Mouse (Mus musculus) cerebellum, postnatal 10 days (tissue): ENCODE data around the gene Fmo5.

Experiments used
- DNase-seq, 2 experiments: peaks; one replicate each; pipeline ENCODE4 v3.0.0; 2021; ENCODE audit warnings: mixed read lengths in 2 of 2

The Fmo5 gene

DNA sequence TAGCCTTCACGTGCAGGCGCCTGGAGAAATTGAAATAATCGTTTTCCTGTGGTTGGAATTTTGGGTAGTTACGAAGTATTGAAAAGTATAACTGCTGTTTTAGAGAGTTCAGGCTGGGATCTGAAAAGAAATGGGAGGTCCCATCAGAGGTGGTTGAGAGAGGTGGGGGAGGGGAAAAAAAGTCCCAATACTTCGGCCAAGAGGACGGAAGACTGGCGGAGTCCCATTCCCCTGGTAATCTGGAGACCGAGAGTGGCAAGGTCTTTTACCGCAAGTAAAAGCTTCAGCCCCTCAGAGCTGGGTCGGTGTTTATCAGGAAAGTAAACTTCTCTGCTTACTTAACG lies 53.5 kb downstream of the Fmo5 start:
- no peak for DNase-seq

DNA sequence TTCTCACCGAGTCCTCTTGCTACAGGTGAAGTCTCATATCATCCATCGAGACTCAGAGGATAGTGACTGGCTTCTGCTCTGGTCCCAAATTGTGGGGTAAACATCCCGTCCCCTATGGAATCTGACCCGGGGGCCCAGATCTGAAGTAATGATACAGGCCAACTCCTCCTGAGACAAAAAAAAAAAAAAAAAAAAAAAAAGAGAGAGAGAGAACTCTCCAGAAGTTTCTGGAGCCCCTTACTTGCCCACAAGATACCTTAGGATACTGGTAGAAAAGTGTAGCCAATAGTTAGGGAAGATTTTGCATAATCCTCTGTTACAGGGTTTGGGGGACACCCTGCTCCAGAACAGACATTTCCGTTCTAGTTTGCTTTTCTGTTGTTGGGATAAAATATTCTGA lies 54.0 kb downstream of the Fmo5 start:
- DNase-seq = no peak

DNA sequence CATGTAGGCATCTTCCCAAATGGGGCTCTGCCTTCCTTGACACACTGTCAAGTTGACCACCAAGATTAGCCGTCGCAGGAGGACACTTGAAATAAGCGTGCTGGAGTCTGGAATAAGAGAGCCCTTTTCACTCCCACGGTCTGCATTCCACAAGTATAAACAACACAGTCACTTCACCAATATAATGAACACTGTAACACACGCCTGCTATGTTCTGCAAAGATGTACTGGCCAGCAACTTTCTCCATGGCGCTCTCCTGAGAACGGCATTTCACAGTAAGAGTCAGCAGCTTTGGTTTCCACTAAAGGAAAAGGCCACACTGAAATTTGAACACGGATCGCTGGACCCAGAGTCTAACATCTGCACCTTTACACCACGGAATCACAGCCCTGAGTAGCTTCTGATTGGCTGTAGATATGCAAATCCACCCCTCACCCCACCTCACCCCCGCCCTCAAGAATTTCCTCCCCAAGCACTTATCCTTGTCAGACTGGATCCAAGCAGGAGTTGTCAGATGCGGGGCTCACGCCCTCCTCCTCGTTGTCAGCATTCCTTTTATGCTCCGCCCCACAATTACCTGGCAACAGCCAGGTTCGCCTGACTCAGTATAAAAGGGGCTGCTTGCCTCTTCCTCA lies 55.1 kb downstream of the Fmo5 start:
- no peak for DNase-seq

DNA sequence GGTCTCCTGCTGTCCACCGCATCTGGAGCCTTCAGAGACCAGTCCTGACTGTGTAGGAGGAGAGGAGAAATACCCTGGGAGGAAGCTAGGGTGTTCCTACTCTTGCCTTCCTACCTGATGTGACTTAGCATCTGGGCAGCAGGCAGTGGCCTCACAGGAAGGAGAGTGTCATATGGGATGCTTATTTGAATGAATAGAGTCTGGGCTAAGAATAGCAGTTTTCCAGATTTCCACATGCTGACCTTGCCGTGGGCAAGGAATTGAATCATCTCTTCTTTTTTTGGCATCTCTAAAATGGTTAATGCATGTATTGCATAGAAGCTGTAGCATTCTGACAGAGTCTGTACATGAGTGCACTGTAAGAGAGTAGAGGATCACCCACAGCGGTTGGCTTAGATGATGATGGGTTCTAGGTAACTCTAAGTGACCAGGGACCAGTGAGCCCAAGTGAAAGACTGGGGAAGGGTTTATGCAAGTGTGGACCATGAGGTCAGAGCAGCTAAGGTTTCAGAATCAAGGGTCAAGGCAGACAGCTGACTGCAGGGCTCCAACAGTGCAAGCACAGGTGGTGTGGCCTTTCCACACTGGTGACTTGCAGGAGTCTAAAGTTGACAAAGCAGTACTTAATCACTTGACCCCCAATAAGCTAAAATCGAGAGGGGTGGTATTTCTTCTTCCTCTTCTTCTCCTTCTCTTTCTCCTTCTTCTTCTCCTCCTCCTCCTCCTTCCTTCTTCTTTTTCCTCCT lies 57.9 kb downstream of the Fmo5 start:
- DNase-seq = no peak

DNA sequence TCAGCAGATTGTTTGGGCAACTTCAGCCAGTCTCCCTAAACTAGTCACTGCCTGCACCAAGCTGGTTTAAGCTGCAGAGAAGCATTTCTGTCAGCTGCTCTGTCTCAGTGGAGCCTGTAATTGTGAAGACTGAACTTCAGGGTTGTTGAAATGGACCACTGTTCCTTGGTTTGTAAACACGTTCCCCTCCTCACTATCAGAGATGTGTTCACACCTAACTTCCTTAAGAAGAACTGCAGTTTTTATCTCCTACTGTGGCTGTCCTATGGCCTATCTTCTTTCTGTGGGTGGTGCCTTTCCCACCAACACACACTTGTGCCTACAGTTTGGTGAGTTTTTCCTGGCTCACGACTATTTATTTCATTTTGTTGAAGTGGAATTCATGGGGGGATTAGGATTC lies 60.7 kb downstream of the Fmo5 start:
- DNase-seq = no peak

DNA sequence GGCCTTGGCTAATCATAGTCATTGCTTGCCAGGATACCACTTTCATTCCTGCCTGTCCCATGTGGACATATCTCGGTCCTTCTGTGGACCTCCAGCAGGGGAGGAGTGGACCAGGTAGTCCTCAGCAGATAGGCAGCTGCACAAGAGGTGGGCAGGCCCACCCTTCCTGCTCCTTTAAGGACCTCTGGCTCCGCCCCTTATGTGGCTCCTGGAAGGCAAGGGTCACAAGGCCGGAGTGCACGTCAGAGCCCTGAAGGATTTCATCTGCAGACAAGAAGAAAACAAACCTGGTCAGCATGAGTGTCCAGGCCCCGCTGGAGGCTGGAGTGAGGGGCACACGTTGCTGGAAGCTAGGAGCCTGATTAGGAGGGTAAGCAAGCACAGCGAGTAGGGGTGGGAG lies 62.0 kb downstream of the Fmo5 start:
- DNase-seq = no peak

DNA sequence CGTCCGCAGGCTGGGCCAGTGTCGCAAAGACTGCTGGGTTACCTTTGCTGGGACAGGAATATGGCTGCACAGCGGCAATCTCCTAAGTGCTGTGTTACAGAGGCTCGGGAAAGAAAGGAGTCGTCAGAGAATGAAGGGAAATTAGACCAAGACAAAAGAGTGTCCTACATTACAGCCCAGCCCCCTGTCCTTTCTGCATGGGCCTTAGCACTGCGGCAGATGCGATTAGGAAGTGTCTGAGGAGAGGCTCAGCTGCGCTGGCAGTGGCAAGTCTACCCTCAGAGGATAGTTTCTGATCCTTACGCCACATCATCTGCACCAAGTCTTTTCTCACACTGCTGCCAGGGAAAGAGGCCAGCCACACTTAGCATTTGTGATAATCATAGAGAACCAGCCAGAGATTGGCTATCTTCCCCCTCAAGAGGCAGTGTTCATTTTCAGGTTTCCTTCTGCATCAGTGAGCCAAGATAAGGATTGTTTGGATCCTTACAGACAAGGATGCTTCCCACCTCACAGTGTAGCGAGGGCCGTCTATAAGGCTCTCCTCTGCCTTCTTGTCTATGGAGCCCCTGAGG lies 62.9 kb downstream of the Fmo5 start:
- peak; percentile 44 to 49 for DNase-seq

DNA sequence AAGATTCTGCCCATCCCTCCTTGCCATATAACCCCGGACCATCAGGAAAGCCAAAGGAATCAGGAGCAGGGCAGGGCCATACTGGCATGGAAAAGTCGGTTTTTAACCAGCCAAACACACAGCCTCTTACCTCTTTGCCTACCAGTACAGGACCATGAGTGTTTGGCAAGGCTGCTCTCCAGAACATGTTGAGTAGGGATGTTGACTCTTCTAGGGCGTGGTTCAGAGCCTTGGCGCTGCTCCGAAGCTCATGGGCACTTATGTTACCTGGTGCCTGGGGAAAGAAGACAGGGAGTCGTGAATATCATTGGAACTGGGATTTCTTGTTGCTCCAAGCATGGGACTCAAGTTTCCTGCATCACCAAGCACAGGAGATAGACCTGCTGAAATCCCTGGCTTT lies 65.2 kb downstream of the Fmo5 start:
- no peak for DNase-seq

DNA sequence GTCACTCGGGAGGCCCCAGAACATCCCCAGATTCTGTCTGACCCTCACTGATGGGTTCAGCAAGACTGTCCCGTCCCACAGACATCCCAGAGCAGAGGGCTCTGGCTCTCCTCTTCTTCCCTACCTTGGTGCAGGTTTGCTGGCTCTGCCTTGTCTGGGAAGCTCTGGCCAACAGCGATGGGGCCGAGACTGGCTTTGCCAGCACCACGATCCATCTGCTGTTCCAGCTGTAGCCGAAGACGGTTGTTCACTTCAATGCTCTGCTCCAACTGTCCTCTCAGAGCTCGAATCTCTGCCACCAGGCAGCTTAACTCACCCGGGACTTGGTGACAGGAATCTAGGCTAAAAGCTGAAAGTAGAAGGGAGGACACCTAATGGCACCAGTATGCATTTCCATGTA lies 68.3 kb downstream of the Fmo5 start:
- DNase-seq = peak; percentile 54 to 66

DNA sequence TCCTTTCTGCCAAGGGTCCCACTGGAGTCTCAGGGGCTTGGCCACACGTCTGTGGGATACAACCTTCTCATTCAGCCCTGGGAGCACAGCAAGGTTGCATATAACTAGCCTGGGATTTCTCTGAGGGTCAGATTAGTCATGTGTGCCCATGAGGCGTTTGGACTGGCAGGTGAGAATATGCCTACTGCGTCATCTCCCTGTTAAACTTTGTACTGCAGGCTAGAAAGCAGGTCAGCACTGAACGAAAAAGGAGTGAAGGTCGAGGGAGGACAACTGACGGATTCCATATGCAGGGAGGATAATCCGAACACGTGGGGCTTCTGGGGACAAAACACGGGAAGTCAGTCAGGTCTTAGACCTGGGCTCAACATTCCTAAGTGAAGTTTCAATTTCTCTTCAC lies 68.7 kb downstream of the Fmo5 start:
- DNase-seq = no peak

DNA sequence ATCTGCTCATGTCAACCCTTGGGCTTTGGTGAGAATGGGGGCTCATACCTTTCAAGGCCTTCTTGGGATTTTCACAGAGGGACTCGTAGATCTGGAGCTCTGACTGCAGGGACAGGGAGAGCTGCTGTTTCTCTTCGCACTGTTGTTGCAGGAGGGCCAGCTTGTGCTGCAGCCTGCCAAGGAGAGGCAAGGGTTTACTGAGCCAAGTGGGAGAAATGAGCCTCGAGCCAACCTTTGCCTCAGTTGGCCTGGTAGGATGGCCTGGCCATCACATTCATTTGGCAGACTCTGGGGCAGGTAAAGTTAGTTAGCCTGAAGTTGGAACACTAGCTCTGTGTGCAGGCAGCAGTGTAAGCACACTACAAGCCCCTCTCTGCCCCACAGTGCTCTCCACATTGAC lies 70.5 kb downstream of the Fmo5 start:
- DNase-seq = peak; percentile 25 to 39

DNA sequence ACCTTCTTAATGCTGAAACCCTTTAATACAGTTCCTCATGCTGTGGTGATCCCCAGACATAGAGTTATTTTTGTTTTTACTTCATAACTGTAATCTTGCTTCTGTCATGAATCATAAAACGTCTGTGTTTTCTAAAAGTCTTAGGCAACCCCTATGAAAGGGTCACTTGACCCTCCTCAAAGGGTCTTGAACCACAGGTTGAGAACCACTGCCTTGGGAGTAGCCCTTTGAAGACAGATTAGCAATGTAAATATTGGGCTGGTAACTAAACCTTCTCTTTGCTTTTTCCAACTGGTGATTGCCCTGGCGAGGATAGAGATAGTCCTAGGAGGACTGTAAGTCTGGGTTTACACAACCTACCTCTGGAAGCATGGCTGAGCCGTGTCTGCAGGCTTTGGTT lies 72.6 kb downstream of the Fmo5 start:
- no peak for DNase-seq

DNA sequence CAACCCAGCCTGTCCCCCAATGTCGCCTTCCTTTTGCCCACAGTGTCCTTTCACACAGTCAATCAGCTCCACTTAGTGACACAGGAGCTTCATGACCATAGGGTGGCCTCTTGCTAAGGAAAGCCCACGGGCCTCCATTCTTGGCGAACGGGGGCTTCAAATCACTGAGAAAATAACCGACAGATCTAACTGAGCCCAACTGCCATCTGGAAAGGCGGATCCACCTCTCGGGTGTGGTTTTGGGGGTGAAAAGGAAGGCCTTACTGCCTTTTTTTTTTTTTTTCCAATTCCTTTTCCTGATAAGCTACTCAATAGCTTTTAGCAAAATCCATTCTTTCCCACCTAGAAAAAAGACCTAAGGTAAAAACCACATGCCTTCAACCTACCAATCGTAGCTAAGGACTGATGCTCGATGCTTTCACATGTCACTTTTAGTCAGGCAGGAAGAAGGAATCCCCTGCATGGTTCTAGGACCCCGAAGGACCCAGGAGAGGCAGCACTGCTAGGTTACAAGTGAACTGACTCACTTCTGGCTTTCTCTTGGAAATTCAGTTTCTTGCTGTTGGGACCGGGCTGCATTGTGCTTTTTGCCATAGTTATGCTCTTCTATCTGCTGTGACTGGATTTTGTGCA lies 74.0 kb downstream of the Fmo5 start:
- no peak for DNase-seq
